8 mouse cellular contexts compared by ENCODE assay signal in the genomic region with DNA sequence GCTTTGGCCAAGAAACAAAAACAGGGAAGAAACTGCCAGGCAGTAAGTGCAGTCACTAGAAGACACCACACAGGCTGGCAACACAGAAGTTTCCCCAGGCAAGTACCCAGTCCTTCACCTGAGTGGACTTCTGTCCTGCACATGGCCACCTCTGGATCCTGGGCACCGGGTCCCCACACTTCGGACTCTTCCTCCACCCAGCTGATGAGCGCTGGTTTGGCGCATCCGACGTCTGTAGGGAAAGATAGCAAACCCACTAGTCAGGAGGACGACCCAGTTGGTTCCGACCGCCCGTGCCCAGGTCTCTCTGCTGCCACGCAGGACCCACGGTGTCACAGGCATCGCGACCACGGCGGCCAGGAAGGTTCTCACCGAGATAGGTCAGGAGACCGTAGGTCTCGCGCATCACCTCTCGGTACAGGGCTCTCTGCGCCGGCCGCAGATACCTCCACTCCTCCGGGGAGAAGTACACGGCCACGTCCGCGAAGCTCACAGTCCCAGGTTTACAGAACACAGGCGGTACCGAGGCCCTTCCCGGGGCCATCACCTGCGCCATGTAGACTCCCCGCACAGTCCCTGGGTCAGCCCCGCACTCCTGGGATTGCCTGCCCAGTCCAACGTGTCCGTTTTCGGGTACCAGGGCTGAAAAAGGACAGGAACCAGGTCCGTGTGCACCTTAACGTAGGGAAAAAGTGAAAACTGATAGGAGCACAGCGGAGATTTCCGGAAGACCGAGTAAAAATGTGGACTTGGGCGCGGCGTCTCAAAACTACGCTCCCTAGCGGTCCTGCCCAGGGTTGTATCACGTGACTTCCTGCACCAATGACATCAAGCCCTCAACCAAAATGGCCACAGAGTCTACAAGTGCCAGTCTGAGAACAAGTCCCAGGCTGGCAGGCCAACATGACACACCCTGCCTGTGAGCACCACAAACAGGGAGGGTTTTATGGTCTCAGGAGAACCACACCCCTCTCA. TPM values are rescaled to one million over a fixed set of nuclear protein-coding genes. Genes with fewer than 3 reads are reported as not detected.
DNase-seq lines count a peak whose midpoint lies in the region; ATAC-seq and TF ChIP-seq lines count a peak whose summit lies in the region.
"Not testable (repeated sequence)": the region's sequence is repeated elsewhere in the genome, so short reads cannot be mapped to it uniquely, and the experiment has no call there.

Zfp747 (minus strand) TSS at position 780 of the 975 bp plus-strand sequence.

- not testable (repeated sequence) for TF ChIP-seq POLR2A in bone marrow macrophage, adult 2 months (IDR thresholded peaks at IDR 0.05; ENCODE audit: borderline replicate concordance, low read depth, low read length)
- peak; percentile 89 for TF ChIP-seq POLR2A in embryonic fibroblast, embryonic 13.5 days (IDR thresholded peaks at IDR 0.05; ENCODE audit: low read depth, low read length)

- H3K36me3 ChIP-seq in heart, embryonic 10.5 days: peaks cover 24% of the 10 kb centered on the region
- peaks cover 12% of the 10 kb centered on the region for H3K36me3 ChIP-seq in kidney, embryonic 15.5 days

- H3K9ac ChIP-seq in kidney, embryonic 15.5 days: peak within 1 kb of the TSS; percentile 80

- H3K27me3 ChIP-seq in heart, embryonic 10.5 days (ENCODE audit: insufficient read depth, poor library complexity, severe bottlenecking); kidney, embryonic 15.5 days: not testable (repeated sequence)

- not testable (repeated sequence) for H3K4me1 ChIP-seq in bone marrow macrophage, adult 2 months (ENCODE audit: control insufficient read depth, insufficient read depth, low read length); embryonic fibroblast, embryonic 13.5 days (ENCODE audit: control insufficient read depth, insufficient read depth, low read length); heart, embryonic 10.5 days; kidney, embryonic 15.5 days

- ATAC-seq in kidney, embryonic 15.5 days (replicated peaks; ENCODE audit: low FRiP score): peak; percentile 96
- peak; percentile 98 for ATAC-seq in monocyte, adult 5-6 weeks (replicated peaks; ENCODE audit: insufficient number of reproducible peaks, low FRiP score, low TSS enrichment, poor library complexity, severe bottlenecking)

- 3% methylated on average over 49 of the region's 49 CpGs for WGBS in heart, embryonic 10.5 days
- 2% methylated on average over 49 of the region's 49 CpGs for WGBS in kidney, embryonic 15.5 days

- H3K4me2 ChIP-seq in kidney, embryonic 15.5 days: peak within 1 kb of the TSS; percentile 73

- DNase-seq in A20 (ENCODE audit: low read depth, low spot score) (peak; percentile 94), liver (peak; percentile 93)
- peak; percentile 96 for DNase-seq in heart, embryonic 10.5 days (ENCODE audit: low spot score)
- DNase-seq in spleen, postnatal 4 days (ENCODE audit: low spot score in 2 of 2): peak; percentile 97

- TF ChIP-seq CTCF in bone marrow macrophage, adult 2 months (IDR thresholded peaks at IDR 0.05; ENCODE audit: low read depth, low read length): not testable (repeated sequence)
- TF ChIP-seq CTCF in embryonic fibroblast, embryonic 13.5 days (IDR thresholded peaks at IDR 0.05; ENCODE audit: borderline replicate concordance, insufficient read depth, low read length): peak; percentile 43; the same call in 1 of the 2 replicates

- peak within 1 kb of the TSS; percentile 67 for H3K27ac ChIP-seq in bone marrow macrophage, adult 2 months (ENCODE audit: insufficient read depth, low read depth, low read length)
- peak within 1 kb of the TSS; percentile 67; the same call in 1 of the 2 replicates for H3K27ac ChIP-seq in embryonic fibroblast, embryonic 13.5 days (ENCODE audit: insufficient read depth, low read length)
- peak within 1 kb of the TSS; percentile 89 for H3K27ac ChIP-seq in heart, embryonic 10.5 days
- H3K27ac ChIP-seq in kidney, embryonic 15.5 days: peak within 1 kb of the TSS; percentile 78

- not testable (repeated sequence) for H3K9me3 ChIP-seq in heart, embryonic 10.5 days; kidney, embryonic 15.5 days (replicated peaks)

- H3K4me3 ChIP-seq in bone marrow macrophage, adult 2 months (ENCODE audit: insufficient read depth, low read length): peak within 1 kb of the TSS; percentile 86
- H3K4me3 ChIP-seq in embryonic fibroblast, embryonic 13.5 days (ENCODE audit: insufficient read depth, low read length): peak within 1 kb of the TSS; percentile 76
- peak within 1 kb of the TSS; percentile 79 for H3K4me3 ChIP-seq in heart, embryonic 10.5 days
- peak within 1 kb of the TSS; percentile 70 for H3K4me3 ChIP-seq in kidney, embryonic 15.5 days (replicated peaks)

RNA-seq across cellular contexts. Expression of gene Zfp747, which starts in this region (rescaled TPM):
- polyA plus RNA-seq in bone marrow macrophage, adult 2 months (2012; ENCODE audit: insufficient read depth, insufficient read length, missing spikeins): 6.3 and 6.8 TPM in 2 replicates
- 4.5 and 7.0 TPM in 2 replicates for polyA plus RNA-seq in embryonic fibroblast, embryonic 13.5 days (2011; ENCODE audit: insufficient read length, low read depth, missing spikeins)
- polyA plus RNA-seq in heart, embryonic 10.5 days (2016; fragmentation: Nextera tagmentation; extraction: Ambion mirVana): 5.3 and 6.7 TPM in 2 replicates
- polyA plus RNA-seq in kidney, embryonic 15.5 days (2015; fragmentation: Nextera tagmentation; extraction: Ambion mirVana): 8.3 and 10.7 TPM in 2 replicates
- total RNA-seq in monocyte, adult 5-6 weeks (2017): 5.8 to 16.3 TPM (median 10.1 TPM) in 3 replicates

Comparison
In these comparisons a context has a peak if more than half of its experiments do, and no peak if none do; other contexts are left out.
1. Peak in every context shown above with its lines: DNase-seq, ATAC-seq, H3K4me3 ChIP-seq and H3K27ac ChIP-seq.